Mouse (Mus musculus) heart, postnatal 0 days (tissue): Measurements from ENCODE around the gene Bola3.

Experiments
- CTCF ChIP-seq: IDR thresholded peaks from 2 replicates; pipeline ENCODE4 v1.5.1; 2016; ENCODE audit warnings: antibody characterized with exemption, control low read depth, low read depth
- EP300 ChIP-seq: IDR thresholded peaks from 2 replicates; pipeline ENCODE4 v1.6.1; 2016; ENCODE audit warnings: antibody characterized with exemption, low read depth

- TF ChIP-seq CTCF, result no peak
- TF ChIP-seq EP300, result no peak
These were observed 39.9 kb upstream of the Bola3 start for GRCm38 (mm10) chr6:83309017-83309416.
